Mouse (Mus musculus): ENCODE data around the gene Homer2. TPM values are rescaled to one million over a fixed set of nuclear protein-coding genes. Genes with fewer than 3 reads are reported as not detected.

Gene Homer2
- polyA plus RNA-seq, 1 experiment from 2014 or later = 33.8 TPM

Other genes starting within 250 kb of the Homer2 start
- gene Ap3b2, start 213.6 kb downstream of the Homer2 start, polyA plus RNA-seq (2014; fragmentation: Nextera tagmentation; extraction: Ambion mirVana) = 7.4 and 8.3 TPM in 2 replicates
- not detected in 2 replicates for gene BC048679, start 209.2 kb downstream of the Homer2 start, polyA plus RNA-seq (2014; fragmentation: Nextera tagmentation; extraction: Ambion mirVana)
- 0.07 TPM in 1 of 2 replicates, not detected in the other for gene Fsd2, start 140.6 kb downstream of the Homer2 start, polyA plus RNA-seq (2014; fragmentation: Nextera tagmentation; extraction: Ambion mirVana)
- 6.0 and 7.3 TPM in 2 replicates for gene Whamm, start 136.3 kb downstream of the Homer2 start, polyA plus RNA-seq (2014; fragmentation: Nextera tagmentation; extraction: Ambion mirVana)
- 125 and 136 TPM in 2 replicates for gene Ramac, start 55.4 kb upstream of the Homer2 start, polyA plus RNA-seq (2014; fragmentation: Nextera tagmentation; extraction: Ambion mirVana)
- 48.1 and 50.4 TPM in 2 replicates for gene 3110040N11Rik, start 82.0 kb upstream of the Homer2 start, polyA plus RNA-seq (2014; fragmentation: Nextera tagmentation; extraction: Ambion mirVana)
- 76.5 and 78.3 TPM in 2 replicates for gene Btbd1, start 121.9 kb upstream of the Homer2 start, polyA plus RNA-seq (2014; fragmentation: Nextera tagmentation; extraction: Ambion mirVana)
- gene Gm10160, start 148.3 kb upstream of the Homer2 start, polyA plus RNA-seq (2014; fragmentation: Nextera tagmentation; extraction: Ambion mirVana) = not detected in 2 replicates
- gene Tm6sf1, start 151.5 kb upstream of the Homer2 start, polyA plus RNA-seq (2014; fragmentation: Nextera tagmentation; extraction: Ambion mirVana) = 19.8 and 20.1 TPM in 2 replicates
- gene Hdgfl3, start 226.9 kb upstream of the Homer2 start, polyA plus RNA-seq (2014; fragmentation: Nextera tagmentation; extraction: Ambion mirVana) = 17.5 and 19.1 TPM in 2 replicates

Data from intestine, embryonic 14.5 days (tissue).